Mouse (Mus musculus) liver, embryonic 14.5 days (tissue): ENCODE results near the gene Fhit.

ENCODE experiments used
- CTCF ChIP-seq: IDR thresholded peaks from 2 replicates; pipeline ENCODE4 v1.5.1; 2016; ENCODE audit warnings: antibody characterized with exemption, low read depth, control low read depth
- EP300 ChIP-seq: IDR thresholded peaks from 2 replicates; pipeline ENCODE4 v1.6.1; 2016; ENCODE audit warnings: antibody characterized with exemption, low read depth

DNA sequence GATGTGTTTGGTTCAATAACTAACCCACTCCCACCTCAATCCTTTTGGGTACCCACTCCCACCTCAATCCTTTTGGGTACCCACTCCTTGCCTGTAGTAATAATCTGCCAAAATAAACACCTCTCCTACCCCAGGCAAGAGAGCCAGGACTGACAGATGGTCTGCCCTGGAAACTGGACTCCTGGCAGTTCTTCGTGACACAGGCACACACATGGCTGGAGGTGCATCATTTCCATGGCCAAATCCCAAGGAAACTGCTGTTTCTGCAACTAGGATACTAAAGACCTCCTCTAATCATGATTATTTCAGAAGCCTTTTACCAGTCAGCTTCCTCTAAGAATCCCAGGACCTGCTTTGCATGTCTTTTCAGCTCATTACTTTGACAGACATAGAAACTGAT, 756.5 kb downstream of the Fhit start:
- TF ChIP-seq CTCF, result no peak
- no peak for TF ChIP-seq EP300
